Mouse (Mus musculus): ENCODE measurements around the gene Trpt1.

Trpt1 gene

DNA sequence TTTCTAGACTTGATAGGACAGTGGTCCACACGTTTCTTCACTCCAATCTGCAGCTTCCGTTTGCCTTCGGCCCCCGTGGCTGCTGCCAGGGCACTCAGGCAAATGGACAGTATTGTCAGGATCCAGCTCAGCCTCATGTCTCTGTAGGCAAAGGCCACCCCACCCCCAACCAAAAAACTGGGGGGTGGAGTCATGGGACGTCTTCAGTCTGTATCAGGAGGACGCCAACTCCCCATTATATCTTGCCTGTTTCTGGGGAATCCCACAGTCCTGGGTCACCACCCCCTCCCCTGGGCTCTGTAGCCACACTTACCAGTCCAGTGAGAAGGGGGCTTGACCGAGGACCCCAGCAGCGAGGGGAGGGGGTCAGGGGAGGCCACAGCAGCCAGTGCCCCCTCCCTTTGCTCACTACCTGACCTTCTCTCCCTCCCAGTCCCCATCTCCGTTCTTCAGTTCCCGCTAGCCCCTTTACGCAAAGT is 16.9 kb upstream of the Trpt1 start:
- Histone ChIP-seq H3K4me3 (replicated peaks; ENCODE audit: low read length) (peak overlapping the region; percentile 91), H3K4me1 (replicated peaks; ENCODE audit: low read depth, low read length) (peaks cover 64% of the 10 kb centered on the region), H3K36me3 (ENCODE audit: insufficient read depth, low read length) (peaks cover 58% of the 10 kb centered on the region), H3K9me3 (ENCODE audit: low read length) (no peaks in the 10 kb centered on the region), H3K27me3 (ENCODE audit: insufficient read depth, low read length) (no peaks in the 10 kb centered on the region)
- TF ChIP-seq CTCF (conservative IDR thresholded peaks at IDR 0.05; ENCODE audit: low read length): no peak
- no peak for TF ChIP-seq NANOG (IDR thresholded peaks at IDR 0.05; ENCODE audit: borderline replicate concordance, low read length)
- TF ChIP-seq POU5F1 (IDR thresholded peaks at IDR 0.05; ENCODE audit: borderline replicate concordance, low read length): no peak

DNA sequence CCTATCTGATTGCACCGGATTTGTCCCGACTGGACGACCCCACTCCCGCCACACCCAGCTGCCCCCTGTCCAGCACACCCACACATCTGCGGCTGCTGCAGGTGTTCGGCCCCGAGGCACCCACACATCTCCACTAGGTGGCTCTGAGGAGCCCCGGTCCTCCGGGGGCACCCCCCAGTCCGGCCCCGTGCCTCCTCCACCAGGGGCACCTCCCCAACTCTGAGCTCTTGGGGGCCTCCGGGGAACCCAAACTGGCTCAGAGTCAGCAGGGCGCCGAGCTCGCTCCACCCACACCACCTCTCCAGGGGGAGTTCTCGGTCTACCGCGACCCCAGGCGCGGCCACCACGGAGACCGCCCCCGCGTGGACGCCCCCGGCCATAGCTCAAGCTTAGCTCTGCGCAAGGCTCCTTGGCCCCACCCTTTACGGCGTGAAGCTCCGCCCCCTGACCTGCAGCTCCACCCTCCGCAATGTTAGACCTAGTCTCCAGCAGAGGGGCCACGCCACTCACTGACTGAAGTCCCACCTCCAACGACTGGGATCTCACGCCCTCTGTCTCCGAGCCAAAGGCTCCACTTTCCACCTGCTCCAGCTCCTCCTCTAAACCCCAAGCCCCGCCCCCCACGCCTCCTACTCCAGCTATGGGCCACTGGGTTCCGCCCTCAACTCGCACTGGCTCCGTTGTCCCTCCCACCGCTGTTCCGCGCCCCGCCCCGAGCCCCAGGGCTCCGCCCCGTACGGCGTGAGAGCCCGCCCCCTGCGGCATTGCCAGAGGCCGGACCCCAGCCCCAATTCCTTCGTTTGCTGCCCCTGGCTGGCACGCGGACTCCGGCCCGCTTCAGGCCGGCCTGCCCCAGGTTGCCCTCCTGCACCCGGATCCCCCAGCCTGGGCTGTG is 16.2 kb upstream of the Trpt1 start:
- no peaks in the 10 kb centered on the region for H3K27me3 ChIP-seq (ENCODE audit: insufficient read depth, low read length)
- H3K36me3 ChIP-seq (ENCODE audit: insufficient read depth, low read length): peaks cover 64% of the 10 kb centered on the region
- H3K9me3 ChIP-seq (ENCODE audit: low read length): no peaks in the 10 kb centered on the region
- TF ChIP-seq NANOG (IDR thresholded peaks at IDR 0.05; ENCODE audit: borderline replicate concordance, low read length) (no peak), POU5F1 (IDR thresholded peaks at IDR 0.05; ENCODE audit: borderline replicate concordance, low read length) (no peak), CTCF (conservative IDR thresholded peaks at IDR 0.05; ENCODE audit: low read length) (peak; percentile 29; the same call in 1 of the 2 replicates)
- peak overlapping the region; percentile 91 for H3K4me3 ChIP-seq (replicated peaks; ENCODE audit: low read length)
- H3K4me1 ChIP-seq (replicated peaks; ENCODE audit: low read depth, low read length): peaks cover 69% of the 10 kb centered on the region

- TF ChIP-seq NANOG (IDR thresholded peaks at IDR 0.05; ENCODE audit: borderline replicate concordance, low read length) (no peak), CTCF (conservative IDR thresholded peaks at IDR 0.05; ENCODE audit: low read length) (no peak), POU5F1 (IDR thresholded peaks at IDR 0.05; ENCODE audit: borderline replicate concordance, low read length) (no peak)
- peaks cover 72% of the 10 kb centered on the region for H3K36me3 ChIP-seq (ENCODE audit: insufficient read depth, low read length)
- no peaks in the 10 kb centered on the region for H3K9me3 ChIP-seq (ENCODE audit: low read length)
- H3K4me3 ChIP-seq (replicated peaks; ENCODE audit: low read length): peak within 1 kb of the TSS; percentile 91
- no peaks in the 10 kb centered on the region for H3K27me3 ChIP-seq (ENCODE audit: insufficient read depth, low read length)
- H3K4me1 ChIP-seq (replicated peaks; ENCODE audit: low read depth, low read length): peaks cover 77% of the 10 kb centered on the region
These were observed 15.4 kb upstream of the Trpt1 start, which contains the start of gene Fkbp2 for GRCm38 (mm10) chr19:6980381-6981093. TSS of gene Fkbp2 (minus strand) at chr19:6980501.

- peaks cover 78% of the 10 kb centered on the region for H3K4me1 ChIP-seq (replicated peaks; ENCODE audit: low read depth, low read length)
- peaks cover 74% of the 10 kb centered on the region for H3K36me3 ChIP-seq (ENCODE audit: insufficient read depth, low read length)
- H3K9me3 ChIP-seq (ENCODE audit: low read length): no peaks in the 10 kb centered on the region
- peak overlapping the region; percentile 91 for H3K4me3 ChIP-seq (replicated peaks; ENCODE audit: low read length)
- TF ChIP-seq POU5F1 (IDR thresholded peaks at IDR 0.05; ENCODE audit: borderline replicate concordance, low read length) (no peak), CTCF (conservative IDR thresholded peaks at IDR 0.05; ENCODE audit: low read length) (no peak)
- H3K27me3 ChIP-seq (ENCODE audit: insufficient read depth, low read length): no peaks in the 10 kb centered on the region
These were observed 14.5 kb upstream of the Trpt1 start for GRCm38 (mm10) chr19:6981465-6981864.

DNA sequence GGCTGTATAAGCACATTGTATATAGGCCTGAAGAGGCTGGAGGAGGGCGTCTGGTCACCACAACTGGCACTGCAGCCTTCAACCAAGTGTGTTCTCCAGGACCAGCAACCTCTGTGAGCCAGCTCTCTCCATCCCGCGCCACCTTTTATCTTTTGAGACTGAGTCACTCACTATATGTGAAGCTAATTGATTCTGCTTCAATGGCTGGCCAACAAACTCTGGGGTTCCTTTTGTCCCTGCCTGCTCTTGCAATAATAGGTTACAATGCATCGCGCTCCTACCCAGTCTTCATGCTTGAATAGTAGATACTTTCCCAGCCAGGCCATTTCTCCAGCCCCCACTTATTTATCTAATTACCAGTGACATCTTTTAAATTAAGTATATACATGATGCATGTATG is 12.3 kb upstream of the Trpt1 start:
- Histone ChIP-seq H3K9me3 (ENCODE audit: low read length) (no peaks in the 10 kb centered on the region), H3K27me3 (ENCODE audit: insufficient read depth, low read length) (no peaks in the 10 kb centered on the region), H3K4me1 (replicated peaks; ENCODE audit: low read depth, low read length) (peaks cover 72% of the 10 kb centered on the region), H3K4me3 (replicated peaks; ENCODE audit: low read length) (no peak overlapping the region), H3K36me3 (ENCODE audit: insufficient read depth, low read length) (peaks cover 54% of the 10 kb centered on the region)
- TF ChIP-seq POU5F1 (IDR thresholded peaks at IDR 0.05; ENCODE audit: borderline replicate concordance, low read length) (no peak), NANOG (IDR thresholded peaks at IDR 0.05; ENCODE audit: borderline replicate concordance, low read length) (no peak), CTCF (conservative IDR thresholded peaks at IDR 0.05; ENCODE audit: low read length) (no peak)

DNA sequence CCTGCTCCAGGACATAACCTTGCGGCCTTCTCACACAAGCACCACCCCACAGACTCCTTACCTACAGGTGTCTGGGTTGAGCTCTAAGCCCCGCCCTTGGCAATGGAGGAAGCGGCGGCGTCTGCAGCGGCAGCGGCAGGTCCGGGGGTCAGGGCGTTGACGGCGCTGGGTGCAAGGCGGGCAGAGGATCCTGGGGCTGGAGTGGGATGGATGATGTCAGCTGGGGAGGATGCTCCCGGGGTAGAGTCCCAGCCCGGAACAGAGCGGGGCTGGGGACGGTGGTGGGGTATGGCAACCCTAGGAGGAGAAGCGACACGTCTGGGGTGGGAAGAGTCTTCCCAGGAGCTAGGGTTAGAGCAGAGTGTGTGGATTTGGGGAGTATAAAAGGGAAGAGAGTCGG is 10.6 kb upstream of the Trpt1 start:
- Histone ChIP-seq H3K27me3 (ENCODE audit: insufficient read depth, low read length) (no peaks in the 10 kb centered on the region), H3K9me3 (ENCODE audit: low read length) (no peaks in the 10 kb centered on the region), H3K4me3 (replicated peaks; ENCODE audit: low read length) (peak overlapping the region; percentile 86), H3K4me1 (replicated peaks; ENCODE audit: low read depth, low read length) (peaks cover 77% of the 10 kb centered on the region), H3K36me3 (ENCODE audit: insufficient read depth, low read length) (peaks cover 57% of the 10 kb centered on the region)
- TF ChIP-seq POU5F1 (IDR thresholded peaks at IDR 0.05; ENCODE audit: borderline replicate concordance, low read length) (no peak), CTCF (conservative IDR thresholded peaks at IDR 0.05; ENCODE audit: low read length) (no peak), NANOG (IDR thresholded peaks at IDR 0.05; ENCODE audit: borderline replicate concordance, low read length) (no peak)

- no peaks in the 10 kb centered on the region for H3K9me3 ChIP-seq (ENCODE audit: low read length)
- TF ChIP-seq CTCF (conservative IDR thresholded peaks at IDR 0.05; ENCODE audit: low read length): no peak
- TF ChIP-seq NANOG (IDR thresholded peaks at IDR 0.05; ENCODE audit: borderline replicate concordance, low read length): no peak
- H3K4me3 ChIP-seq (replicated peaks; ENCODE audit: low read length): peak overlapping the region; percentile 86
- peaks cover 57% of the 10 kb centered on the region for H3K36me3 ChIP-seq (ENCODE audit: insufficient read depth, low read length)
- peaks cover 82% of the 10 kb centered on the region for H3K4me1 ChIP-seq (replicated peaks; ENCODE audit: low read depth, low read length)
- H3K27me3 ChIP-seq (ENCODE audit: insufficient read depth, low read length): no peaks in the 10 kb centered on the region
These were observed 9.8 kb upstream of the Trpt1 start for GRCm38 (mm10) chr19:6985951-6986708.

Measured in E14TG2a.4 (cell line).